Mouse (Mus musculus) megakaryocyte, embryonic 14.5 days (primary cell): ENCODE data around the gene Slc39a12.

Source experiments
- FLI1 ChIP-seq: IDR thresholded peaks from 2 replicates; pipeline ENCODE4 v1.6.1; 2012; ENCODE audit warnings: low read length, inconsistent platforms, mixed read lengths
- GATA1 ChIP-seq: IDR thresholded peaks from 3 replicates; pipeline ENCODE4 v1.6.1; 2012; ENCODE audit warnings: mixed read lengths, low read length, inconsistent platforms, borderline replicate concordance

DNA sequence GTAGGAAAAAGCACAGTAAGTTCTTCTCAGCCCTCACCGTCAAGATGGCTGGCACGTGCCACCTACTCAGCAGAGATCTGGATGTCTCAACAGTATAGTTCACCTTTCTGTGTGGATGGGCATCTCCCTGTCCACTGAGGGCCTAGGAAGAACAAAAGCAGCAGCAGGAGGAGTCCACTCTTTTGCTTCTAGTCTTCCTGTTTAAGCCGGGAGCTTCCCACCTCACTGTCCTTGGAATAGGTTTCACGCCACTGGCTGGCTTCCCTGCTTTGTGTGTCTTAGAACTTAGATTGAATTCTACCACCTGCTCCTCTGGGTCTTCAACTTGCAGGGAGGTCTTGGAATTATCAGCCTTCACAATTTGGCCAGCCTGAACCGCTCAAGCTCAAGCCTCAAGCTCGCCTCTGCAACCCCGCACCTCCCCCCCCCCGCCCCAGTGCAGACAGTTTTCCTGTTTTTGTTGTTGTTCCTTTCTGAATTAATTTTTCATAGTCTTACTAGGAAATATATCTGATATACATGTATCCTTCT lies 45.7 kb upstream of the Slc39a12 start:
- TF ChIP-seq GATA1: no peak
- TF ChIP-seq FLI1: no peak
